Mouse (Mus musculus) kidney, embryonic 14.5 days (tissue): ENCODE measurements around the gene Atg10. TPM values are rescaled to one million over a fixed set of nuclear protein-coding genes. Genes with fewer than 3 reads are reported as not detected.
A peak's percentile ranks its signal among the peaks of the same experiment; 100 is the strongest.
"Not testable (repeated sequence)": the region's sequence is repeated elsewhere in the genome, so short reads cannot be mapped to it uniquely, and the experiment has no call there.

Experiments
- ATAC-seq: fragments of 200-750 bp; cut with Nextera tagmentation; 2 replicates; pipeline ENCODE4 v1.8.0; 2017; ENCODE audit warnings: moderate number of reproducible peaks, mild to moderate bottlenecking, moderate TSS enrichment, moderate library complexity; ENCODE audit not compliant: low FRiP score, low TSS enrichment
- H3K27ac ChIP-seq: fragments of 300-500 bp; sonication (generic); 2 replicates; pipeline ENCODE4 v1.5.1; 2014; ENCODE audit warnings: low read depth, mild to moderate bottlenecking, low read length, moderate library complexity, mixed read lengths
- H3K27me3 ChIP-seq: fragments of 300-500 bp; sonication (generic); 2 replicates; pipeline ENCODE4 v1.6.1; 2014; ENCODE audit warnings: mild to moderate bottlenecking, low read length; ENCODE audit not compliant: control insufficient read depth, insufficient read depth
- H3K36me3 ChIP-seq: fragments of 300-500 bp; sonication (generic); 2 replicates; pipeline ENCODE4 v1.6.1; 2014; ENCODE audit warnings: low read length, mixed read lengths; ENCODE audit not compliant: control insufficient read depth, insufficient read depth
- H3K4me1 ChIP-seq: fragments of 300-500 bp; sonication (generic); 2 replicates; pipeline ENCODE4 v1.6.1; 2014; ENCODE audit warnings: low read length, mixed read lengths; ENCODE audit not compliant: control insufficient read depth, insufficient read depth
- H3K4me2 ChIP-seq: fragments of 300-500 bp; sonication (generic); replicated peaks from 2 replicates; pipeline ENCODE4 v1.6.1; 2014; ENCODE audit warnings: low read depth, mild to moderate bottlenecking, low read length
- H3K4me3 ChIP-seq: fragments of 300-500 bp; sonication (generic); 2 replicates; pipeline ENCODE4 v1.5.1; 2014; ENCODE audit warnings: mild to moderate bottlenecking, low read length
- H3K9ac ChIP-seq: fragments of 300-500 bp; sonication (generic); 2 replicates; pipeline ENCODE4 v1.6.1; 2014; ENCODE audit warnings: low read depth, mild to moderate bottlenecking, low read length, moderate library complexity
- H3K9me3 ChIP-seq: fragments of 300-500 bp; sonication (generic); 2 replicates; pipeline ENCODE4 v1.6.1; 2016; ENCODE audit warnings: low read length; ENCODE audit not compliant: control insufficient read depth
- WGBS: fragments of 180-500 bp; shearing (Covaris S2); extraction: QIAGEN DNeasy Blood & Tissue Kit; methylation state at CpG from one replicate; pipeline ENCODE4 v1.1.7; 2014; 5-methylcytosine and 5-hydroxymethylcytosine counted together
- polyA plus RNA-seq: library from polyadenylated mRNA; unstranded; fragments of >200 nt; fragmentation: Nextera tagmentation; extraction: Ambion mirVana; gene quantifications from 2 replicates; pipeline ENCODE4 v1.2.1, GENCODE M21; 2014

Gene Atg10
- polyA plus RNA-seq, 1 experiment from 2014 or later = 15.3 TPM

GRCm38 (mm10) chr13:90929847-90930246, 293.9 kb downstream of the Atg10 start:
- WGBS = 23% methylated on average over 5 of the region's 5 CpGs
- no peaks in the 10 kb centered on the region for H3K27me3 ChIP-seq
- 0 out of 2 replicates have a peak, but pooled peaks have one; percentile 26 for ATAC-seq
- no peak overlapping the region for H3K9ac ChIP-seq
- H3K27ac ChIP-seq = no peak overlapping the region
- H3K4me2 ChIP-seq = no peak overlapping the region
- H3K9me3 ChIP-seq = no peaks in the 10 kb centered on the region
- peaks cover 33% of the 10 kb centered on the region for H3K36me3 ChIP-seq
- H3K4me1 ChIP-seq = no peaks in the 10 kb centered on the region
- H3K4me3 ChIP-seq = no peak overlapping the region

DNA sequence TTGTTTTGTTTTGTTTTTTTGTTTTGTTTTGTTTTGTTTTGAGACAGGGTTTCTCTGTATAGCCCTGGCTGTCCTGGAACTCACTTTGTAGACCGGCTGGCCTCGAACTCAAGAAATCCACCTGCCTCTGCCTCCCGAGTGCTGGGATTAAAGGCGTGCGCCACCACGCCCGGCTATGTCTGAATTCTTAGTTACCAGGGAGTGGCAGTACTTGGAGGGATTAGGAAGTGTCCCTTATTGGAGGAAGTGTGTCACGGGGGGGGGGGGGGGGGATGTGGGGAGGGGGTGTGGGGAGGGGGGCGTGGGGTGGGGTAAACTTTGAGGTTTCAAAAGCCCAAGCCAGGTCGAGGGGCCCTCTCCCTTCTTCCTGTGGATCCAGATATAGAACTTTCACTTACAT, 295.5 kb downstream of the Atg10 start:
- not testable (repeated sequence) for H3K4me3 ChIP-seq, ATAC-seq

GRCm38 (mm10) chr13:90926938-90927633, 296.7 kb downstream of the Atg10 start:
- Histone ChIP-seq H3K36me3 (peaks cover 38% of the 10 kb centered on the region), H3K9ac (no peak overlapping the region), H3K9me3 (no peaks in the 10 kb centered on the region), H3K27ac (no peak overlapping the region), H3K27me3 (no peaks in the 10 kb centered on the region), H3K4me2 (no peak overlapping the region), H3K4me3 (no peak overlapping the region), H3K4me1 (no peaks in the 10 kb centered on the region)
- no peak for ATAC-seq
- 76% methylated on average over 5 of the region's 5 CpGs for WGBS

More for the DNA sequence above, 295.5 kb downstream of the Atg10 start:
- peaks cover 38% of the 10 kb centered on the region for H3K36me3 ChIP-seq
- not testable (repeated sequence) for H3K9ac ChIP-seq, H3K4me2 ChIP-seq, H3K4me1 ChIP-seq, H3K9me3 ChIP-seq, H3K27ac ChIP-seq, H3K27me3 ChIP-seq
- 92% methylated on average over 9 of the region's 10 CpGs for WGBS

DNA sequence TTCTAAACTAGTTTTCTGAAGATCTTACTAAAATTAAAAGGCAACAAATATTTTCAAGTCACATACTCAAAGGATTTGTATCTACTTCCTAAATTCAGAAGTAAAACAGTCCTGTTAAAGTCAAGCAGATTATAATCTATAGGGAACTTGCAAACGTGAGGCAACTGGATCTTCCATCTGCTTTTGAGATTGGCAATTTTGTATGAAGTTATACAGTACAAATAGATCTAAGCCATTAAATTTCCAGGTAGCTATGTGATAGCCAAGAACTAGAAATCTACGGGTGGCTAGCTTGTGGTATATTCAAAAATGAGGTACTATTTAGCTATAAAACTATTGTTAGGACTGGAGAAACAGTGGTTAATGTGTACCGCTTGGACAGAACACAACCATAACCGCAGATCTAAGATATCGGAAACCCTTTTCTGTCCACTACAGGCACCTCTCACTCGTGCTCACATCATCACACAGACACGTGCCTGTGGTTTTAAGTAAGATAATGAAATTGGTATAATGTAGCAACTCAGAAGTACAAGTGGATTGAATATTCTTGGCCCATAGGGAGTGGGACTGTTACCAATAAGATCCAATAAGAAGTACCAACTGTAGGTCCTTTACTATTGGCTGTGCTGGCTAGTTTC, 297.5 kb downstream of the Atg10 start:
- WGBS = 86% methylated on average over 7 of the region's 7 CpGs
- H3K27ac ChIP-seq = no peak overlapping the region
- no peak overlapping the region for H3K4me2 ChIP-seq
- H3K4me1 ChIP-seq = no peaks in the 10 kb centered on the region
- H3K9me3 ChIP-seq = no peaks in the 10 kb centered on the region
- no peak overlapping the region for H3K9ac ChIP-seq
- no peak overlapping the region for H3K4me3 ChIP-seq
- H3K27me3 ChIP-seq = no peaks in the 10 kb centered on the region
- H3K36me3 ChIP-seq = peaks cover 38% of the 10 kb centered on the region
- ATAC-seq = no peak

- ATAC-seq = no peak
- Histone ChIP-seq H3K27ac (no peak overlapping the region), H3K4me2 (no peak overlapping the region), H3K4me3 (no peak overlapping the region), H3K4me1 (no peaks in the 10 kb centered on the region), H3K9me3 (no peaks in the 10 kb centered on the region), H3K27me3 (no peaks in the 10 kb centered on the region), H3K9ac (no peak overlapping the region), H3K36me3 (peaks cover 38% of the 10 kb centered on the region)
- 92% methylated on average over 5 of the region's 5 CpGs for WGBS
These were observed 298.6 kb downstream of the Atg10 start for GRCm38 (mm10) chr13:90925191-90925590.

- H3K4me3 ChIP-seq = peak overlapping the region; percentile 91
- peak overlapping the region; percentile 77; the same call in 1 of the 2 replicates for H3K27ac ChIP-seq
- H3K4me1 ChIP-seq = no peaks in the 10 kb centered on the region
- peaks cover 38% of the 10 kb centered on the region for H3K36me3 ChIP-seq
- H3K4me2 ChIP-seq = peak overlapping the region; percentile 57
- WGBS = 51% methylated on average over 9 of the region's 9 CpGs
- peak overlapping the region; percentile 96 for H3K9ac ChIP-seq
- H3K9me3 ChIP-seq = no peaks in the 10 kb centered on the region
- no peak for ATAC-seq
- no peaks in the 10 kb centered on the region for H3K27me3 ChIP-seq
These were observed 299.7 kb downstream of the Atg10 start for GRCm38 (mm10) chr13:90924072-90924471.

- H3K4me3 ChIP-seq = peak overlapping the region; percentile 91
- H3K9ac ChIP-seq = peak overlapping the region; percentile 96
- ATAC-seq, H3K9me3 ChIP-seq, H3K27me3 ChIP-seq, H3K4me1 ChIP-seq: not testable (repeated sequence)
- H3K27ac ChIP-seq = peak overlapping the region; percentile 77
- peak overlapping the region; percentile 57 for H3K4me2 ChIP-seq
- H3K36me3 ChIP-seq = peaks cover 36% of the 10 kb centered on the region
- under 1% methylated on average over 13 of the region's 13 CpGs for WGBS
These were observed 300.2 kb downstream of the Atg10 start for GRCm38 (mm10) chr13:90923617-90924016.

- peak within 1 kb of the TSS; percentile 57 for H3K4me2 ChIP-seq
- no peaks in the 10 kb centered on the region for H3K27me3 ChIP-seq
- peak; percentile 98 for ATAC-seq
- under 1% methylated on average over 57 of the region's 57 CpGs for WGBS
- H3K27ac ChIP-seq = peak within 1 kb of the TSS; percentile 77
- H3K4me3 ChIP-seq = peak within 1 kb of the TSS; percentile 91
- peak within 1 kb of the TSS; percentile 96 for H3K9ac ChIP-seq
- peaks cover 35% of the 10 kb centered on the region for H3K36me3 ChIP-seq
- H3K4me1 ChIP-seq = no peaks in the 10 kb centered on the region
- H3K9me3 ChIP-seq = no peaks in the 10 kb centered on the region
These were observed 300.8 kb downstream of the Atg10 start, which contains the start of gene Rps23 for GRCm38 (mm10) chr13:90922751-90923612. Rps23 (plus strand) TSS chr13:90922958.
